Mouse (Mus musculus): ENCODE measurements around the gene G6pc3. TPM values are rescaled to one million over a fixed set of nuclear protein-coding genes. Genes with fewer than 3 reads are reported as not detected.

Gene G6pc3
- 115 and 131 TPM in 2 replicates for polyA plus RNA-seq (2012; rRNA removed; ENCODE audit: low replicate concordance)

GRCm38 (mm10) chr11:102189461-102190436 is at the start of gene G6pc3:
G6pc3 (plus strand) TSS chr11:102189620.

GRCm38 (mm10) chr11:102145471-102146001 is 43.9 kb upstream of the G6pc3 start, which contains the start of gene Nags:
Nags (plus strand) TSS chr11:102145513.

GRCm38 (mm10) chr11:102156039-102156785 is 33.2 kb upstream of the G6pc3 start, which contains the start of gene Tmem101:
Tmem101 (minus strand) TSS chr11:102156404.

GRCm38 (mm10) chr11:102184646-102185495 is 4.5 kb upstream of the G6pc3 start, which contains the start of gene Lsm12:
Lsm12 (minus strand) TSS chr11:102185296.

GRCm38 (mm10) chr11:102230006-102230741 is 40.8 kb downstream of the G6pc3 start, which contains the start of gene Hdac5:
Hdac5 (minus strand) TSS chr11:102230166.

Other genes starting within 250 kb of the G6pc3 start
- gene Sost, start 222.6 kb upstream of the G6pc3 start, polyA plus RNA-seq (2012; rRNA removed; ENCODE audit: low replicate concordance): 0.26 TPM in 1 of 2 replicates, not detected in the other
- gene Cfap97d1, start 205.3 kb upstream of the G6pc3 start, polyA plus RNA-seq (2012; rRNA removed; ENCODE audit: low replicate concordance): not detected in 2 replicates
- 105 and 133 TPM in 2 replicates for gene Dusp3, start 202.6 kb upstream of the G6pc3 start, polyA plus RNA-seq (2012; rRNA removed; ENCODE audit: low replicate concordance)
- gene Mpp3, start 161.2 kb upstream of the G6pc3 start, polyA plus RNA-seq (2012; rRNA removed; ENCODE audit: low replicate concordance): 4.8 and 7.8 TPM in 2 replicates
- gene Cd300lg, start 148.1 kb upstream of the G6pc3 start, polyA plus RNA-seq (2012; rRNA removed; ENCODE audit: low replicate concordance): 95.5 and 130 TPM in 2 replicates
- gene Mpp2, start 101.1 kb upstream of the G6pc3 start, polyA plus RNA-seq (2012; rRNA removed; ENCODE audit: low replicate concordance): 13.5 and 13.8 TPM in 2 replicates
- not detected in 2 replicates for gene Ppy, start 88.3 kb upstream of the G6pc3 start, polyA plus RNA-seq (2012; rRNA removed; ENCODE audit: low replicate concordance)
- not detected in 2 replicates for gene Pyy, start 81.8 kb upstream of the G6pc3 start, polyA plus RNA-seq (2012; rRNA removed; ENCODE audit: low replicate concordance)
- gene Nags, start 44.1 kb upstream of the G6pc3 start, polyA plus RNA-seq (2012; rRNA removed; ENCODE audit: low replicate concordance): 0.85 TPM in 1 of 2 replicates, not detected in the other
- 17.0 and 22.2 TPM in 2 replicates for gene Tmem101, start 33.2 kb upstream of the G6pc3 start, polyA plus RNA-seq (2012; rRNA removed; ENCODE audit: low replicate concordance)
- 35.8 and 55.6 TPM in 2 replicates for gene Lsm12, start 4.3 kb upstream of the G6pc3 start, polyA plus RNA-seq (2012; rRNA removed; ENCODE audit: low replicate concordance)
- gene Hdac5, start 40.5 kb downstream of the G6pc3 start, polyA plus RNA-seq (2012; rRNA removed; ENCODE audit: low replicate concordance): 88.0 and 204 TPM in 2 replicates
- gene BC030867, start 59.3 kb downstream of the G6pc3 start, polyA plus RNA-seq (2012; rRNA removed; ENCODE audit: low replicate concordance): 1.2 and 1.4 TPM in 2 replicates
- gene Asb16, start 79.1 kb downstream of the G6pc3 start, polyA plus RNA-seq (2012; rRNA removed; ENCODE audit: low replicate concordance): 0.50 and 19.4 TPM in 2 replicates
- 52.4 and 58.1 TPM in 2 replicates for gene Tmub2, start 95.3 kb downstream of the G6pc3 start, polyA plus RNA-seq (2012; rRNA removed; ENCODE audit: low replicate concordance)
- gene Atxn7l3, start 107.0 kb downstream of the G6pc3 start, polyA plus RNA-seq (2012; rRNA removed; ENCODE audit: low replicate concordance): 39.6 and 48.4 TPM in 2 replicates
- gene Ubtf, start 130.1 kb downstream of the G6pc3 start, polyA plus RNA-seq (2012; rRNA removed; ENCODE audit: low replicate concordance): 20.5 and 28.1 TPM in 2 replicates
- 0.06 TPM in 1 of 2 replicates, not detected in the other for gene Slc4a1, start 176.6 kb downstream of the G6pc3 start, polyA plus RNA-seq (2012; rRNA removed; ENCODE audit: low replicate concordance)
- gene Rundc3a, start 203.8 kb downstream of the G6pc3 start, polyA plus RNA-seq (2012; rRNA removed; ENCODE audit: low replicate concordance): 4.6 and 10.4 TPM in 2 replicates
- gene Slc25a39, start 218.3 kb downstream of the G6pc3 start, polyA plus RNA-seq (2012; rRNA removed; ENCODE audit: low replicate concordance): 583 and 649 TPM in 2 replicates
- gene Grn, start 240.7 kb downstream of the G6pc3 start, polyA plus RNA-seq (2012; rRNA removed; ENCODE audit: low replicate concordance): 304 and 432 TPM in 2 replicates

Measured in mammary gland, adult 2 months (tissue).